Mouse (Mus musculus): ENCODE measurements around the gene Grtp1. TPM values are rescaled to one million over a fixed set of nuclear protein-coding genes. Genes with fewer than 3 reads are reported as not detected.

Gene Grtp1
- total RNA-seq (2021): 1 to 10 TPM; 3.6 to 3.7 TPM
- long read RNA-seq, partial matches to known transcripts: 0 of 1 reads
- long read RNA-seq, other reads (novel, unspliced or antisense): 0 of 1 reads

- DNase-seq (ENCODE audit: low spot score in 2 of 2): no peak
Measured at GRCm38 (mm10) chr8:13200301-13201012, at the start of gene Grtp1. Gene Grtp1, minus strand, starts transcription at chr8:13200620.

GRCm38 (mm10) chr8:13244343-13244880 is 44.0 kb upstream of the Grtp1 start:
- DNase-seq (ENCODE audit: low spot score in 2 of 2): no peak

GRCm38 (mm10) chr8:13242985-13243870 is 42.8 kb upstream of the Grtp1 start:
- no peak for DNase-seq (ENCODE audit: low spot score in 2 of 2)

- DNase-seq (ENCODE audit: low spot score in 2 of 2): no peak
Measured at GRCm38 (mm10) chr8:13240691-13241090, 40.3 kb upstream of the Grtp1 start.

- DNase-seq (ENCODE audit: low spot score in 2 of 2): no peak
Measured at GRCm38 (mm10) chr8:13240055-13240454, 39.6 kb upstream of the Grtp1 start.

GRCm38 (mm10) chr8:13234803-13235202 is 34.4 kb upstream of the Grtp1 start:
- no peak for DNase-seq (ENCODE audit: low spot score in 2 of 2)

GRCm38 (mm10) chr8:13230471-13230870 is 30.1 kb upstream of the Grtp1 start:
- DNase-seq (ENCODE audit: low spot score in 2 of 2): no peak

DNA sequence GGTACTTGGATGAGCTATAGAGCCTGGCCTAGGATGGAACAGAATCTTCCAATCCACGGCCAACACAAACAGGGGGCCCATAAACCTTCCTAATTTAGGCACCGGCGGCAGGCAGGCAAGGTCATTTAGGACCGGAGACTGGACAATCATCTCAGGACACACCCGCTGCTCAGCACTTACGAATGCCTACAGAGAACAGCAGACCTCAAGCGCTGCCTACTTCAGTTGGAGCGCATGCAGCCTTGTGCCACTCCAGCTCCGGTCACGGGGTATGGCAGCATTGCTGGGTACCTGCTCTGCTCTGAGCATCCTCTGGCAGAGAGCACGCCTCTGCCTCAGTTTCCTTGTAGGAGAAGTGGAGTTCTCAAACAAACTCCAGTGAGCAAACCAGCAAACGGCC is 29.4 kb upstream of the Grtp1 start:
- no peak for DNase-seq (ENCODE audit: low spot score in 2 of 2)

GRCm38 (mm10) chr8:13228923-13229610 is 28.6 kb upstream of the Grtp1 start:
- DNase-seq (ENCODE audit: low spot score in 2 of 2): no peak

DNA sequence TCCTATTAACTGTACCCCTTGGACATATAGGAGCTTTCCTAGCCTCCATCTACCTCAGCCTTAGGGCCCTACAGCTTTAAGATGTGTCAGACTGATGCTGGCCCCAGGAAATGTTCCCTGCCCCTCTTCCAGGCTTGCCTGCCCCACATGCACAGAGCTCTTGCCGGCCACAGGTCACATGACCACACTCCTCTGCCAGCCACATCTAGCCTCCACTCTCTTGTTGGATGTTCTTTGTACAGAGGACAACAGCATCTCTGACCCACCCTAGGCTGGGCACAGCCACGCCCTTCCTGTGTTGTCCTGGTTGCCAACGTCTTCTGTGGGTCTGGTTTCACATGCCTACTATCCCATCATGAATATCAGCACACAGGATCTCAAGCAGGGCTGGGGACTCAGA is 26.8 kb upstream of the Grtp1 start:
- DNase-seq (ENCODE audit: low spot score in 2 of 2): no peak

- DNase-seq (ENCODE audit: low spot score in 2 of 2): peak in 1 of 2 experiments; percentile 42
Measured at GRCm38 (mm10) chr8:13226288-13226687, 25.9 kb upstream of the Grtp1 start.

DNA sequence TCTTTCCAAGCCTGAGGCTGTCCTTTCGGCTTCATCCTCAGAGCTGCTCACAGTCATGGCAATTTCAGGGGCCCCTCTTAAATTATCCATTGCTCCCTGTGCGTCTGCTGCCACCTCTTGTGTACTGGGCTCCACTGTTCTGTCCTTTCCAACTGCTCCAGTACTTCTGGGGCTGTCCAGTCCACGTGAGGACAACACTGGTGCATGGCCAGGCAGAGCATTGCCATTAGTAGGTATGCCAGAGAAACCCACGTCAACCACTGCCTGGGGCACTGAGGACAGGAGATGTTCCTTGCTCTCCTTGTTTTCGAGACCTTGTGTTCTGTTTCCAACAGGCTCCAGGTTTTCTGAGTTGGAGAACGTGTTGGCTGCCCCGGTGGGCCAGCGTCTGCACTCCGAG is 24.0 kb upstream of the Grtp1 start:
- no peak for DNase-seq (ENCODE audit: low spot score in 2 of 2)

DNA sequence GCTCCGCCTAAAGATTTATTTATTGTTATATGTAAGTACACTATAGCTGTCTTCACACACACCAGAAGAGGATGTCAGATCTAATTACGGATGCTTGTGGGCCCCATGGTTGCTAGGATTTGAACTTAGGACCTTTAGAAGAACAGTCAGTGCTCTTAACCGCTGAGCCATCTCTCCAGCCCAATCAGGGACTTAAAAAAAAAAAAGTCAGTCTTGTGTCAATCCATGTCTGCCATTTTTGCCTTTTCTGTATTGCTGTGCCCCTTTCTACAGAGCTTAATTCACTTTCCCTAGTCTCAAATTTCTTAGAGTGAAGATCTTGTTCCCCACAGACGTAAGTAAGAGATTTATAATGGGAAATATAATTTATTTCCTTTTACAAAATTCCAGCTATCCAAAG is 18.0 kb upstream of the Grtp1 start:
- no peak for DNase-seq (ENCODE audit: low spot score in 2 of 2)

DNA sequence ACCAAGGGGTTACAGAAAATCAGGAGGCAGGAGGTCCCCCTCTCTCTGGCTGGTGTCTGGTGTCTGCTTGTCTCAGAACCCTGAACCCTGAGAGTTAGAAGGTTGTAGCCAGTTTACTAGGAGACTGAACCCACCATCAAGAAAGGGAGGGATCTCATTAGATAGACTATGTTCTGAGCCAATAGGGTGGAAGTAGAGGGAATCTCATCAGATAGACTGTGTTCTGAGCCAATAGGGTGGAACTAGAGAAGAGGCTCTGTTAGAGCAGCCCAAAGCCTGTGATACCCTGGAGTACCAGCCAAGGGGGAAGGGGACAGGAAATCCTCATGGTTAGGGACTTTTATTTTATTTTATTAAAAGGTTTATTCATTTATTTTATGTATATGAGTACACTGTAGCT is 17.6 kb upstream of the Grtp1 start:
- no peak for DNase-seq (ENCODE audit: low spot score in 2 of 2)

- no peak for DNase-seq (ENCODE audit: low spot score in 2 of 2)
Measured at GRCm38 (mm10) chr8:13217093-13217492, 16.7 kb upstream of the Grtp1 start.

GRCm38 (mm10) chr8:13216386-13216785 is 16.0 kb upstream of the Grtp1 start:
- DNase-seq (ENCODE audit: low spot score in 2 of 2): no peak

DNA sequence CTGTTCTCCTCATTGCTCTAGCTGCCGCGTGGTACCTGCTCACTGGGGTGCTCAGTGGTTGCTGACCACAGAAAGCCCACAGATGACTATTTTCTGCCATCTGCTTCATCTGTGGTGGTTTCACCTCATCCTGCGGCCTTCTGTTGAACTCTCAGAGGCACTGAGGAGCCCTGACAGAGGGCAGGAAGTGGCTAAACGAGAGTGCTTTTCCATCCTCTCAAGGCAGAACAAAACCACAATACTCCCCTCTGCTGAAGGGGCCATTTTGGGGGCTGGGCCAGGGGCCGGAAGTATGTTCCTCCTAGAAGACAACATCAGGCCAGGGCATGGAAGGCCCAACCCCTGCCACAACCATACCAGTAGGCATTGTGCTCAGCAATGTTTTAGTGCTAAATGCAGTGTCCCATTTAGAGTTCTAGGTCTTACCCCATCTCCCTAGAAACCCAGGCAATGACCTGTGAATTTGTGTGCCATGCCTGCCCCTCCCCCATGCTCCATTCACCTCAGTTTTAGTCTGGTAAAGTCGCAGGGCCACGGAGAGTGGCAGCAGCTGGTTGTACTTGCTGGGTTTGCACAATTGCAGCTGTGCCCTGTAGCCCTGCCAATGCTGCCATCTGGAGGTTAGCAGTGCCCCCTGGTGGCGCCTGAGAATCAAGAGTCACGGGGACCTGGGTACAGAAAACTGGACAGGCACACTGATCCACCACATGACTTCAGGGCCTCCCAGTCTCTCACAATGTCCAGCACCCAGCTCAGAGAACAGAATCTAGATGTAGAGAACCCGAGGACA is 13.3 kb upstream of the Grtp1 start:
- DNase-seq (ENCODE audit: low spot score in 2 of 2): peak; percentile 72 to 90

GRCm38 (mm10) chr8:13209770-13210169 is 9.3 kb upstream of the Grtp1 start:
- no peak for DNase-seq (ENCODE audit: low spot score in 2 of 2)

DNA sequence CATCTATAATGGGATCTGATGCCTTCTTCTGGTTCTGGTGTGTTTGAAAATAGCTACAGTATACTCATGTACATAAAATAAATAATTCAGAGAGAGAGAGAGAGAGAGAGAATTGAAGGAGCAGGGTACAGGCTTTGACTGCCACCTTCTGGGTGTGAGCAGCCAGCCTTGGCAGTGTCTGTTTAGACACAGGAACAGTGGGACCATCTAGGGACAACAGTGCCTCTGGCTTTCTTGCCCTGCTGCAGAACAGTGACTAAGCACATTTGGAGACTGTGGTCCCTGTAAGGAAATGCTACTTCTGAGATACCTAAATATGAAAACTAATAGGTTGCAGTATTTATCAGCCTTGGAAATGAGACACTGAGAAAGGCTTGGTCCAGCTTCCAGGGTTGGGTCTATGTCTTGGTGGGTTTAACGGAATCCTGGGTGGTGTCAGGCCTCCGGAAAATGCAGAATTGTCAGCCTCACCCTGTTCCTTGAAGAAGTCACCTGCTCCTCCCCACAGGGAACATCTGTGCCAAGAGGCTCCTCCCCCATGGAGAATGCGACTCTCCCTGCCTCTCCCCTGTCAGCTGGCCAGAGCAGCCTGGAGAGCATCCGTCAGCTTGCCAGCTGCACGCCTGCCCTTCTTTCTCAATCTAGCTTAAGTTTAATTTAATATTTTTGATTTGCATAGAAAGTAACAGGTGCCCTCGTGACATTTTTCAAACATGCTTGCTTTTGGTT is 8.4 kb upstream of the Grtp1 start:
- DNase-seq (ENCODE audit: low spot score in 2 of 2): no peak

DNA sequence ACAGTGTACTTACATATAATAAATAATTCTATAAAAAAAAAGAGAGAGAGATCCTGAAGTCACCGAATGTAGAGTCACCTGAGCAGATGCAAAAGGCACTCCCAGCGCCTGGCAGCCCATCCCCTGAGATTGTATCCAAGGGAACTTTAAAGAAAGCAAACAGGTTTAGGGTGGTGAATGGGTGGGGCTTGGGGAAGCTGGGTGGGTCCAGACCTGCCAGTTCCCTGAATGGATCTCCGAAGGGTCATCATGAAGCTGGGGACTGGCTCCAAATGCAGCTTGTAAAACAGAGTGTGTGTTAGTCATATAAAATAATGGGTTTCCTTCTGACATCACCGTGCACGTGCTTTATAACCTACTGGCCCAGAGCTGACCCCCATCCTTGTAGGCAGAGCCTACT is 5.9 kb upstream of the Grtp1 start:
- DNase-seq (ENCODE audit: low spot score in 2 of 2): no peak
